ENCODE assay signal across 21 mouse cellular contexts in genomic region chr6:58904551-58904950, GRCm38 (mm10). TPM values are rescaled to one million over a fixed set of nuclear protein-coding genes. Genes with fewer than 3 reads are reported as not detected.
DNase-seq lines count a peak whose midpoint lies in the region; ATAC-seq lines count a peak whose summit lies in the region.
"Had no signal": no experiment of that assay in that cellular context is flagged by ENCODE, and none has a peak within 500 bp of the region (broad histone marks: within the 10 kb centered on the region; RNA-seq: fewer than 3 reads in every experiment).

No protein-coding gene starts in this region.

- peak; percentile 35 for DNase-seq in hindbrain, embryonic 11.5 days (ENCODE audit: low spot score)
- DNase-seq in neural tube, embryonic 10.5 days (ENCODE audit: extremely low spot score, low spot score): no peak
- peak; percentile 42 to 54 for DNase-seq in cerebellum, postnatal 25 days
- DNase-seq in retina, postnatal 1 day: peak; percentile 16
- DNase-seq in urinary bladder, postnatal 4 days (ENCODE audit: low spot score in 2 of 2): no peak
- DNase-seq: adrenal gland, postnatal 10 days; gastrocnemius, postnatal 10 days; heart, adult 18-20 months; kidney, adult 18-20 months; kidney, postnatal 10 days; left cerebral cortex, postnatal 4 days; liver; thymus, postnatal 4 days had no signal

- no peak overlapping the region for H3K9ac ChIP-seq in hindbrain, embryonic 11.5 days (ENCODE audit: low read depth, low read length)
- no peak overlapping the region for H3K9ac ChIP-seq in hindbrain, embryonic 16.5 days (ENCODE audit: low read depth, low read length)
- H3K9ac ChIP-seq in neural tube, embryonic 15.5 days (replicated peaks): no peak overlapping the region
- H3K9ac ChIP-seq: forebrain, embryonic 13.5 days; heart, embryonic 13.5 days; midbrain, embryonic 13.5 days had no signal

- no peak overlapping the region for H3K27ac ChIP-seq in hindbrain, embryonic 11.5 days (ENCODE audit: low read depth, low read length)
- H3K27ac ChIP-seq in hindbrain, embryonic 16.5 days (ENCODE audit: low read depth, low read length): no peak overlapping the region
- H3K27ac ChIP-seq in neural tube, embryonic 15.5 days (replicated peaks): no peak overlapping the region
- H3K27ac ChIP-seq: forebrain, embryonic 13.5 days; heart, embryonic 13.5 days; midbrain, embryonic 13.5 days had no signal

- no peaks in the 10 kb centered on the region for H3K36me3 ChIP-seq in hindbrain, embryonic 11.5 days (ENCODE audit: control insufficient read depth, insufficient read depth, low read length)
- H3K36me3 ChIP-seq in hindbrain, embryonic 16.5 days (ENCODE audit: control insufficient read depth, insufficient read depth, low read length): peaks cover 15% of the 10 kb centered on the region
- peaks cover 7% of the 10 kb centered on the region for H3K36me3 ChIP-seq in neural tube, embryonic 15.5 days

- H3K4me3 ChIP-seq in hindbrain, embryonic 11.5 days (ENCODE audit: low read depth, low read length): no peak overlapping the region
- no peak overlapping the region for H3K4me3 ChIP-seq in hindbrain, embryonic 16.5 days (ENCODE audit: low read length)
- no peak overlapping the region for H3K4me3 ChIP-seq in neural tube, embryonic 15.5 days (replicated peaks)
- H3K4me3 ChIP-seq: erythroblast, embryonic 14.5 days; forebrain, embryonic 13.5 days; heart, embryonic 13.5 days; midbrain, embryonic 13.5 days had no signal

- H3K9me3 ChIP-seq in hindbrain, embryonic 11.5 days (ENCODE audit: control insufficient read depth, low read length): no peaks in the 10 kb centered on the region; the same call in none of the 2 replicates
- H3K9me3 ChIP-seq in hindbrain, embryonic 16.5 days (ENCODE audit: control insufficient read depth, low read length): peaks cover 18% of the 10 kb centered on the region
- H3K9me3 ChIP-seq in neural tube, embryonic 15.5 days (replicated peaks): peaks cover 4% of the 10 kb centered on the region

- no peak overlapping the region for H3K4me2 ChIP-seq in hindbrain, embryonic 11.5 days (replicated peaks; ENCODE audit: low read depth, low read length)
- no peak overlapping the region for H3K4me2 ChIP-seq in hindbrain, embryonic 16.5 days (ENCODE audit: low read length)
- H3K4me2 ChIP-seq in neural tube, embryonic 15.5 days: peak overlapping the region; percentile 56; the same call in 1 of the 2 replicates
- H3K4me2 ChIP-seq: forebrain, embryonic 13.5 days; heart, embryonic 13.5 days; midbrain, embryonic 13.5 days had no signal

- no peaks in the 10 kb centered on the region for H3K27me3 ChIP-seq in hindbrain, embryonic 11.5 days (ENCODE audit: control insufficient read depth, insufficient read depth, low read length)
- no peaks in the 10 kb centered on the region for H3K27me3 ChIP-seq in hindbrain, embryonic 16.5 days (replicated peaks; ENCODE audit: control insufficient read depth, insufficient read depth, low read length)
- no peaks in the 10 kb centered on the region for H3K27me3 ChIP-seq in neural tube, embryonic 15.5 days (replicated peaks)
- H3K27me3 ChIP-seq: forebrain, embryonic 13.5 days; heart, embryonic 13.5 days; midbrain, embryonic 13.5 days had no signal

- WGBS in hindbrain, embryonic 11.5 days: 57% methylated on average over 3 of the region's 3 CpGs
- 43% methylated on average over 3 of the region's 3 CpGs for WGBS in hindbrain, embryonic 16.5 days
- 33% methylated on average over 3 of the region's 3 CpGs for WGBS in neural tube, embryonic 15.5 days

- H3K4me1 ChIP-seq in hindbrain, embryonic 11.5 days (replicated peaks; ENCODE audit: control insufficient read depth, insufficient read depth, low read length): no peaks in the 10 kb centered on the region
- H3K4me1 ChIP-seq in hindbrain, embryonic 16.5 days (ENCODE audit: control insufficient read depth, insufficient read depth, low read depth, low read length): no peaks in the 10 kb centered on the region; the same call in 1 of the 2 replicates
- H3K4me1 ChIP-seq in neural tube, embryonic 15.5 days: 0 out of 2 replicates have a peak, but pooled peaks cover 3% of the 10 kb centered on the region

- ATAC-seq in hindbrain, embryonic 11.5 days (ENCODE audit: low FRiP score): no peak
- no peak for ATAC-seq in hindbrain, embryonic 16.5 days
- ATAC-seq in neural tube, embryonic 15.5 days (ENCODE audit: low FRiP score): no peak
- no peak for ATAC-seq in erythroblast, adult 5-6 weeks (replicated peaks; ENCODE audit: low FRiP score, poor library complexity, severe bottlenecking)
- ATAC-seq: forebrain, embryonic 13.5 days; lung, postnatal 0 days; midbrain, embryonic 13.5 days had no signal

RNA-seq across cellular contexts. Expression of gene Nap1l5, which starts 2.3 kb away (rescaled TPM):
- polyA plus RNA-seq in hindbrain, embryonic 11.5 days (2014; fragmentation: Nextera tagmentation; extraction: Ambion mirVana): 36.5 and 43.1 TPM in 2 replicates
- polyA plus RNA-seq in hindbrain, embryonic 16.5 days (2015; fragmentation: Nextera tagmentation; extraction: Ambion mirVana): 412 and 507 TPM in 2 replicates
- polyA plus RNA-seq in neural tube, embryonic 15.5 days (2015; fragmentation: Nextera tagmentation; extraction: Ambion mirVana): 485 and 560 TPM in 2 replicates
- total RNA-seq in erythroblast, adult 5-6 weeks (2015; ENCODE audit: low replicate concordance): not detected in 2 replicates
- not detected in 2 replicates for total RNA-seq in erythroblast, adult 5-6 weeks (2017; ENCODE audit: low replicate concordance)
- polyA plus RNA-seq: erythroblast, embryonic 14.5 days had no signal

Comparison
In these comparisons a context has a peak if more than half of its experiments do, and no peak if none do; other contexts are left out.
1. DNase-seq: peak in hindbrain, embryonic 11.5 days (single experiment), cerebellum, postnatal 25 days (2 of 2) and retina, postnatal 1 day (single experiment); none in neural tube, embryonic 10.5 days (single experiment) and urinary bladder, postnatal 4 days (0 of 2).